Mouse (Mus musculus) kidney, adult 2 months (tissue): ENCODE results near the gene Sorbs1. TPM values are rescaled to one million over a fixed set of nuclear protein-coding genes. Genes with fewer than 3 reads are reported as not detected.

Experiments used
- DNase-seq: peaks from one replicate; pipeline ENCODE4 v3.0.0; 2021
- H3K27ac ChIP-seq: fragments of 200-500 bp; 2 replicates; pipeline ENCODE4 v1.5.1; 2012; ENCODE audit warnings: low read depth, low read length, control low read depth, inconsistent platforms; ENCODE audit not compliant: insufficient read depth
- H3K27me3 ChIP-seq: fragments of 200-500 bp; replicated peaks from 2 replicates; pipeline ENCODE4 v1.6.1; 2012; ENCODE audit warnings: mild to moderate bottlenecking, moderate library complexity, low read length, inconsistent platforms; ENCODE audit not compliant: control insufficient read depth, insufficient read depth
- H3K36me3 ChIP-seq: fragments of 200-500 bp; 2 replicates; pipeline ENCODE4 v1.6.1; 2012; ENCODE audit warnings: mild to moderate bottlenecking, moderate library complexity, low read length, inconsistent platforms; ENCODE audit not compliant: control insufficient read depth, insufficient read depth
- H3K4me1 ChIP-seq: fragments of 200-500 bp; 2 replicates; pipeline ENCODE4 v1.6.1; 2011; ENCODE audit warnings: low read length; ENCODE audit not compliant: control insufficient read depth, insufficient read depth
- H3K4me3 ChIP-seq: fragments of 200-500 bp; 2 replicates; pipeline ENCODE4 v1.5.1; 2011; ENCODE audit warnings: mild to moderate bottlenecking, low read depth, low read length, control low read depth; ENCODE audit not compliant: insufficient read depth
- CTCF ChIP-seq: fragments of 200-500 bp; conservative IDR thresholded peaks from 2 replicates; pipeline ENCODE4 v1.5.1; 2011; ENCODE audit warnings: low read depth, mild to moderate bottlenecking, control low read depth, low read length, moderate library complexity, mixed read lengths; ENCODE audit not compliant: insufficient read depth, insufficient read length
- POLR2A ChIP-seq: fragments of 200-500 bp; IDR thresholded peaks from one replicate; pipeline ENCODE4 v1.6.1; 2011; ENCODE audit warnings: low read depth, low read length, control low read depth
- WGBS: fragments of 180-500 bp; shearing (Covaris S2); methylation state at CpG from one replicate; pipeline ENCODE4 v1.1.7; 2018; 5-methylcytosine and 5-hydroxymethylcytosine counted together
- polyA plus RNA-seq: library from polyadenylated mRNA; depleted of rRNA; stranded (reverse); fragments of >200 nt; gene quantifications from 2 replicates; pipeline ENCODE4 v1.2.3, GENCODE M21; 2012

The Sorbs1 gene
- polyA plus RNA-seq, 1 experiment, result 52.5 TPM

GRCm38 (mm10) chr19:40549516-40550135 is 36.0 kb upstream of the Sorbs1 start:
- Histone ChIP-seq H3K4me1 (no peaks in the 10 kb centered on the region), H3K4me3 (no peak overlapping the region), H3K27ac (no peak overlapping the region), H3K27me3 (no peaks in the 10 kb centered on the region), H3K36me3 (no peaks in the 10 kb centered on the region)
- no peak for TF ChIP-seq CTCF
- TF ChIP-seq POLR2A, result no peak
- WGBS, result 67% methylated on average over 6 of the region's 6 CpGs
- no peak for DNase-seq

- Histone ChIP-seq H3K4me1 (no peaks in the 10 kb centered on the region), H3K27me3 (no peaks in the 10 kb centered on the region), H3K36me3 (no peaks in the 10 kb centered on the region), H3K4me3 (no peak overlapping the region), H3K27ac (no peak overlapping the region)
- no peak for TF ChIP-seq POLR2A
- no peak for TF ChIP-seq CTCF
- WGBS, result 49% methylated on average over 5 of the region's 5 CpGs
- DNase-seq, result no peak
Measured at GRCm38 (mm10) chr19:40548796-40549515, 35.4 kb upstream of the Sorbs1 start.

GRCm38 (mm10) chr19:40548386-40548785 is 34.8 kb upstream of the Sorbs1 start:
- TF ChIP-seq CTCF (no peak), POLR2A (no peak)
- no peak for DNase-seq
- WGBS, result 73% methylated on average over 6 of the region's 6 CpGs
- Histone ChIP-seq H3K27ac (no peak overlapping the region), H3K27me3 (no peaks in the 10 kb centered on the region), H3K4me1 (no peaks in the 10 kb centered on the region), H3K4me3 (no peak overlapping the region), H3K36me3 (no peaks in the 10 kb centered on the region)

DNA sequence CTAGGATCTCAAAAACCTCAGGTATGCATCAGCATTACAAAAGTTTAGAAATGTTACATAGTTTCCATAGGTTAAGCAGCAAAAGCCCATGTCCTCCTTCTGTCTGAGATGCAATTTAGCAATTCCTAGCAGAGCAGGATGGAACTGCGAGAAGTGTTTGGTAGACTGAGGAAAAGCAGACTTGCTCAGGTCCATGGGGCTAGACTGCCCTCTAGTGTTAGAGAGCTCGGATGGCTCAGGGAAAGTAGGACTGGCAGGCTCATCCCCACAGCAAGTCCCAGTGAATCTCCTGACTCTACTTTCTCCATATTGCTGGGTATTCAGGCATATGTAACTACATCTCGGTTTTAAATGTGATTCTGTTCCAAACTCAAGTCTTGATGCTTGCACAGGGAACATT is 31.3 kb upstream of the Sorbs1 start:
- Histone ChIP-seq H3K36me3 (no peaks in the 10 kb centered on the region), H3K27ac (no peak overlapping the region), H3K4me3 (no peak overlapping the region), H3K27me3 (no peaks in the 10 kb centered on the region), H3K4me1 (no peaks in the 10 kb centered on the region)
- WGBS, result 5% methylated on average over 3 of the region's 3 CpGs
- peak; percentile 64 for DNase-seq
- no peak for TF ChIP-seq POLR2A
- TF ChIP-seq CTCF, result peak; percentile 99

DNA sequence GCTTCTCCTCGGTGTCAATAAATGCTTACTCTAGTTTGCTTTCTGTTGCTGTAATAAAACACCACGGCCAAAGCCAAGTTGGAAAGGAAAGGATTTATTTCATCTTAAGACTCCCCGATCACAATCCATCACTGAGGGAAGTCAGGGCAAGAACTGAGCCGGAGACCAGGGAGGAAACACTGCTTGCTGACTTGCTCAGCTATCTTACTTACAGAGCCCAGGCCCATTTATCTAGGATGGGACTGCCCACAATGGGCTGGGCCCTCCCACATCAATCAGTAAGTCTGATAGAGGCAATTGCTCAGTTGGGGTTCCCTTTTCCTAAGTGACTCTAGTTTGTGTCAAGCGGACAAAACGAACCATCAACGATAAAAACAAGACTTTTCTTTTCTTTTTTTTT is 29.2 kb upstream of the Sorbs1 start:
- TF ChIP-seq CTCF (no peak), POLR2A (no peak)
- DNase-seq, result no peak
- Histone ChIP-seq H3K27ac (no peak overlapping the region), H3K4me3 (no peak overlapping the region), H3K36me3 (no peaks in the 10 kb centered on the region), H3K27me3 (no peaks in the 10 kb centered on the region), H3K4me1 (no peaks in the 10 kb centered on the region)
- WGBS, result 62% methylated on average over 7 of the region's 7 CpGs

GRCm38 (mm10) chr19:40536526-40536925 is 22.9 kb upstream of the Sorbs1 start:
- no peak overlapping the region for H3K4me3 ChIP-seq
- no peaks in the 10 kb centered on the region for H3K4me1 ChIP-seq
- WGBS, result 88% methylated on average over 6 of the region's 6 CpGs
- no peaks in the 10 kb centered on the region for H3K27me3 ChIP-seq
- no peak for DNase-seq
- H3K36me3 ChIP-seq, result no peaks in the 10 kb centered on the region
- H3K27ac ChIP-seq, result no peak overlapping the region
- TF ChIP-seq CTCF (no peak), POLR2A (no peak)

DNA sequence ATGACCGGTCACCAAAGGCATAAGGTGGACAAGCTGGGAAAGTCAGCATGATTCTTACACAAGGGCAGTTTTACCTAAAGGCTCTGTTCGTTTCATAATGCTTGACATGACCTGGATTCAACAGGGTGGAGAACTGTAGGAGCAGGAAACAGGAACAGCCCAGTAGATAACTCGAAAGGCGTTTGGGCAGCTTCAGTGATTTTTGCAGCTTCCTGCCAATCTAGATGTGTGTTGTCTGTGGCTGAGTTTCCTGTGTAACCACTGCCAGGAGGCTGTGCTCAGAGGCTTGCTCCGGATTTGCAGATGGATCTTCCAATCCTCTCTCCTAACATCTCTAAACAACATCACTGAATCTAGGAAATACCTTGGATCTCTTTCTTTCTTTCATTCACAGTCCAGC is 18.9 kb upstream of the Sorbs1 start:
- Histone ChIP-seq H3K36me3 (no peaks in the 10 kb centered on the region), H3K27me3 (no peaks in the 10 kb centered on the region), H3K27ac (no peak overlapping the region), H3K4me3 (no peak overlapping the region), H3K4me1 (no peaks in the 10 kb centered on the region)
- WGBS, result 62% methylated on average over 5 of the region's 5 CpGs
- DNase-seq, result peak; percentile 41
- no peak for TF ChIP-seq CTCF
